Mouse (Mus musculus): Measurements from ENCODE around the gene Lin7b. TPM values are rescaled to one million over a fixed set of nuclear protein-coding genes. Genes with fewer than 3 reads are reported as not detected.
"Not testable (repeated sequence)": the region's sequence is repeated elsewhere in the genome, so short reads cannot be mapped to it uniquely, and the experiment has no call there.

Lin7b gene
- total RNA-seq, 2 experiments from 2014 or later: 60.4 to 68.3 TPM

- intact Hi-C loops (cut with DNase I); DNase-seq: not testable (repeated sequence)
Observed at GRCm38 (mm10) chr7:45396337-45396775, 26.0 kb upstream of the Lin7b start.

- intact Hi-C loops (cut with DNase I): no loop called here
Observed at GRCm38 (mm10) chr7:45395578-45396336, 25.4 kb upstream of the Lin7b start, which contains the start of gene Snrnp70. Snrnp70 (minus strand) TSS chr7:45395742.

GRCm38 (mm10) chr7:45395129-45395541, 24.8 kb upstream of the Lin7b start:
- intact Hi-C loops (cut with DNase I): no loop called here
- DNase-seq: peak; percentile 73

More at GRCm38 (mm10) chr7:45395578-45396336, 25.4 kb upstream of the Lin7b start, which contains the start of gene Snrnp70:
- peak; percentile 100 for DNase-seq

- intact Hi-C loops (cut with DNase I): no loop called here
- DNase-seq: no peak
Observed at GRCm38 (mm10) chr7:45386077-45386476, 15.7 kb upstream of the Lin7b start.

GRCm38 (mm10) chr7:45376057-45376456, 5.7 kb upstream of the Lin7b start:
- intact Hi-C loops (cut with DNase I): no loop called here
- no peak for DNase-seq

- intact Hi-C loops (cut with DNase I): no loop called here
- no peak for DNase-seq
Observed at GRCm38 (mm10) chr7:45374620-45375019, 4.2 kb upstream of the Lin7b start.

GRCm38 (mm10) chr7:45372371-45372770, 2.0 kb upstream of the Lin7b start:
- intact Hi-C loops (cut with DNase I): no loop called here
- no peak for DNase-seq

- no peak for DNase-seq
- intact Hi-C loops (cut with DNase I): no loop called here
Observed at GRCm38 (mm10) chr7:45369836-45370474, 428 bp downstream of the Lin7b start.

GRCm38 (mm10) chr7:45369022-45369745, 1.2 kb downstream of the Lin7b start:
- intact Hi-C loops (cut with DNase I): no loop called here
- DNase-seq: no peak

- no peak for DNase-seq
- intact Hi-C loops (cut with DNase I): no loop called here
Observed at GRCm38 (mm10) chr7:45368178-45368577, 2.2 kb downstream of the Lin7b start.

GRCm38 (mm10) chr7:45367020-45367880, 3.1 kb downstream of the Lin7b start:
- intact Hi-C loops (cut with DNase I): no loop called here

GRCm38 (mm10) chr7:45366652-45367019, 3.7 kb downstream of the Lin7b start, which contains the start of gene Ppfia3:
Ppfia3 (minus strand) TSS chr7:45367019.
- intact Hi-C loops (cut with DNase I): no loop called here
- DNase-seq: no peak

More at GRCm38 (mm10) chr7:45367020-45367880, 3.1 kb downstream of the Lin7b start:
- DNase-seq: peak; percentile 98

GRCm38 (mm10) chr7:45365742-45366651, 4.4 kb downstream of the Lin7b start:
- intact Hi-C loops (cut with DNase I): no loop called here
- peak; percentile 45 for DNase-seq

GRCm38 (mm10) chr7:45363983-45364382, 6.4 kb downstream of the Lin7b start:
- intact Hi-C loops (cut with DNase I): no loop called here
- DNase-seq: no peak

- intact Hi-C loops (cut with DNase I): no loop called here
- peak; percentile 60 for DNase-seq
Observed at GRCm38 (mm10) chr7:45362801-45363200, 7.6 kb downstream of the Lin7b start.

- intact Hi-C loops (cut with DNase I): no loop called here
- DNase-seq: peak; percentile 91
Observed at GRCm38 (mm10) chr7:45361243-45361804, 9.1 kb downstream of the Lin7b start.

GRCm38 (mm10) chr7:45360404-45361125, 9.8 kb downstream of the Lin7b start:
- intact Hi-C loops (cut with DNase I): no loop called here
- no peak for DNase-seq

GRCm38 (mm10) chr7:45359081-45359480, 11.3 kb downstream of the Lin7b start:
- DNase-seq; intact Hi-C loops (cut with DNase I): not testable (repeated sequence)

All from left cerebral cortex, postnatal 4 days (tissue).